Mouse (Mus musculus) G1E-ER4 (cell line): ENCODE results near the gene Vamp8. TPM values are rescaled to one million over a fixed set of nuclear protein-coding genes. Genes with fewer than 3 reads are reported as not detected.

Experiments used
- GATA1 ChIP-seq: IDR thresholded peaks from one replicate; pipeline ENCODE4 v1.8.0; 2012; ENCODE audit warnings: low read length, inconsistent platforms
- polyA plus RNA-seq: library from polyadenylated mRNA; stranded (reverse); fragments of >175 nt; gene quantifications from 2 replicates; pipeline ENCODE4 v1.2.3, GENCODE M21; 2012

Vamp8 gene
- polyA plus RNA-seq, 1 experiment, result 130 TPM

- no peak for TF ChIP-seq GATA1
Measured at GRCm38 (mm10) chr6:72354025-72354424, 36.5 kb downstream of the Vamp8 start.

- no peak for TF ChIP-seq GATA1
Measured at GRCm38 (mm10) chr6:72352636-72353405, 37.7 kb downstream of the Vamp8 start.

- no peak for TF ChIP-seq GATA1
Measured at GRCm38 (mm10) chr6:72350214-72350613, 40.3 kb downstream of the Vamp8 start.

- TF ChIP-seq GATA1, result no peak
Measured at GRCm38 (mm10) chr6:72348411-72348810, 42.1 kb downstream of the Vamp8 start.

- no peak for TF ChIP-seq GATA1
Measured at GRCm38 (mm10) chr6:72347166-72347941, 43.1 kb downstream of the Vamp8 start, which contains the start of gene 0610030E20Rik. Gene 0610030E20Rik (plus strand): TSS chr6:72347317.

- no peak for TF ChIP-seq GATA1
Measured at GRCm38 (mm10) chr6:72346261-72346660, 44.2 kb downstream of the Vamp8 start.

- no peak for TF ChIP-seq GATA1
Measured at GRCm38 (mm10) chr6:72345633-72346032, 44.9 kb downstream of the Vamp8 start.

- TF ChIP-seq GATA1, result no peak
Measured at GRCm38 (mm10) chr6:72345074-72345567, 45.4 kb downstream of the Vamp8 start, which contains the start of gene Usp39. Gene Usp39 (minus strand): TSS chr6:72345184.

GRCm38 (mm10) chr6:72344396-72345073, 46.0 kb downstream of the Vamp8 start:
- no peak for TF ChIP-seq GATA1

GRCm38 (mm10) chr6:72340481-72340880, 50.0 kb downstream of the Vamp8 start:
- no peak for TF ChIP-seq GATA1

Other genes with a start within 250 kb of the Vamp8 start
- gene Atoh8, start 155.1 kb downstream of the Vamp8 start, polyA plus RNA-seq, result not detected in 2 replicates
- gene Sftpb, start 86.1 kb downstream of the Vamp8 start, polyA plus RNA-seq, result not detected in 2 replicates
- gene Usp39, start 45.5 kb downstream of the Vamp8 start, polyA plus RNA-seq, result 21.3 and 30.1 TPM in 2 replicates
- 24.1 and 31.5 TPM in 2 replicates for gene 0610030E20Rik, start 43.4 kb downstream of the Vamp8 start, polyA plus RNA-seq
- gene Tmem150a, start 35.3 kb downstream of the Vamp8 start, polyA plus RNA-seq, result 2.2 and 3.6 TPM in 2 replicates
- 99.4 and 148 TPM in 2 replicates for gene Rnf181, start 23.7 kb downstream of the Vamp8 start, polyA plus RNA-seq
- 234 and 278 TPM in 2 replicates for gene Vamp5, start 10.2 kb downstream of the Vamp8 start, polyA plus RNA-seq
- 5.2 and 6.1 TPM in 2 replicates for gene Ggcx, start 23.6 kb upstream of the Vamp8 start, polyA plus RNA-seq
- 29.5 and 99.9 TPM in 2 replicates for gene Mat2a, start 48.9 kb upstream of the Vamp8 start, polyA plus RNA-seq
- gene Sh2d6, start 131.0 kb upstream of the Vamp8 start, polyA plus RNA-seq, result 0.06 TPM in 1 of 2 replicates, not detected in the other
- gene Capg, start 153.7 kb upstream of the Vamp8 start, polyA plus RNA-seq, result 27.3 and 30.6 TPM in 2 replicates
- 18.7 and 20.5 TPM in 2 replicates for gene Elmod3, start 207.7 kb upstream of the Vamp8 start, polyA plus RNA-seq
- gene Retsat, start 207.8 kb upstream of the Vamp8 start, polyA plus RNA-seq, result 6.4 and 33.4 TPM in 2 replicates
- gene Tgoln1, start 226.3 kb upstream of the Vamp8 start, polyA plus RNA-seq, result 1.3 and 3.8 TPM in 2 replicates